Mouse (Mus musculus) liver, adult 2 months (tissue): ENCODE results near the gene Pdzrn3. TPM values are rescaled to one million over a fixed set of nuclear protein-coding genes. Genes with fewer than 3 reads are reported as not detected.
A peak's percentile ranks its signal among the peaks of the same experiment; 100 is the strongest.

Source experiments
- DNase-seq: peaks from one replicate; pipeline ENCODE4 v3.0.0-alpha.2; 2011; ENCODE audit warnings: low read depth, low spot score; ENCODE audit errors: extremely low read depth
- H3K27ac ChIP-seq: fragments of 200-500 bp; replicated peaks from 2 replicates; pipeline ENCODE4 v1.5.1; 2012; ENCODE audit warnings: low read depth, mild to moderate bottlenecking, control low read depth, inconsistent platforms, low read length; ENCODE audit not compliant: insufficient read depth
- H3K27me3 ChIP-seq: fragments of 200-500 bp; 2 replicates; pipeline ENCODE4 v1.6.1; 2012; ENCODE audit warnings: mild to moderate bottlenecking, moderate library complexity, low read length, inconsistent platforms; ENCODE audit not compliant: control insufficient read depth, insufficient read depth
- H3K36me3 ChIP-seq: fragments of 200-500 bp; 2 replicates; pipeline ENCODE4 v1.6.1; 2012; ENCODE audit warnings: low read length, inconsistent platforms; ENCODE audit not compliant: control insufficient read depth, insufficient read depth
- H3K4me1 ChIP-seq: fragments of 200-500 bp; 2 replicates; pipeline ENCODE4 v1.6.1; 2011; ENCODE audit warnings: low read length; ENCODE audit not compliant: control insufficient read depth, insufficient read depth
- H3K4me3 ChIP-seq: fragments of 200-500 bp; 2 replicates; pipeline ENCODE4 v1.5.1; 2011; ENCODE audit warnings: low read depth, mild to moderate bottlenecking, control low read depth, low read length, moderate library complexity; ENCODE audit not compliant: insufficient read depth
- H3K79me2 ChIP-seq: fragments of 200-500 bp; 2 replicates; pipeline ENCODE4 v1.6.1; 2012; ENCODE audit warnings: inconsistent platforms, mild to moderate bottlenecking, low read length, moderate library complexity; ENCODE audit not compliant: control insufficient read depth, insufficient read depth
- H3K9ac ChIP-seq: fragments of 200-500 bp; 2 replicates; pipeline ENCODE4 v1.6.1; 2012; ENCODE audit warnings: low read depth, mild to moderate bottlenecking, control low read depth, inconsistent platforms, low read length
- CTCF ChIP-seq: fragments of 200-500 bp; IDR thresholded peaks from 2 replicates; pipeline ENCODE4 v1.5.1; 2011; ENCODE audit warnings: low read depth, low read length, control low read depth
- POLR2A ChIP-seq: fragments of 200-500 bp; IDR thresholded peaks from 2 replicates; pipeline ENCODE4 v1.6.1; 2011; ENCODE audit warnings: low read length, control low read depth; ENCODE audit not compliant: insufficient read depth; ENCODE audit errors: extremely low read depth
- WGBS: fragments of 180-500 bp; shearing (Covaris S2); methylation state at CpG from one replicate; pipeline ENCODE4 v1.1.7; 2018; 5-methylcytosine and 5-hydroxymethylcytosine counted together
- polyA plus RNA-seq: library from polyadenylated mRNA; depleted of rRNA; stranded (reverse); fragments of >200 nt; gene quantifications from 2 replicates; pipeline ENCODE4 v1.2.3, GENCODE M21; 2012
- total RNA-seq: library from RNA; depleted of rRNA; stranded (reverse); fragments of >200 nt; gene quantifications from 2 replicates; pipeline ENCODE4 v1.2.3, GENCODE M21; 2014

The Pdzrn3 gene
- total and polyA plus RNA-seq, 2 experiments: 2.9 to 3.2 TPM

- H3K27ac ChIP-seq: no peak overlapping the region
- no peak for DNase-seq
- no peaks in the 10 kb centered on the region for H3K79me2 ChIP-seq
- TF ChIP-seq CTCF (no peak), POLR2A (no peak)
- H3K9ac ChIP-seq: no peak overlapping the region
- no peaks in the 10 kb centered on the region for H3K27me3 ChIP-seq
- 62% methylated on average over 8 of the region's 8 CpGs for WGBS
- H3K36me3 ChIP-seq: no peaks in the 10 kb centered on the region
- no peak overlapping the region for H3K4me3 ChIP-seq
- H3K4me1 ChIP-seq: no peaks in the 10 kb centered on the region
These were observed 178.8 kb downstream of the Pdzrn3 start for GRCm38 (mm10) chr6:101198943-101199298.

- Histone ChIP-seq H3K4me1 (no peaks in the 10 kb centered on the region), H3K27me3 (no peaks in the 10 kb centered on the region), H3K79me2 (no peaks in the 10 kb centered on the region), H3K4me3 (no peak overlapping the region), H3K36me3 (no peaks in the 10 kb centered on the region), H3K27ac (no peak overlapping the region), H3K9ac (no peak overlapping the region)
- DNase-seq: no peak
- 48% methylated on average over 24 of the region's 24 CpGs for WGBS
- TF ChIP-seq POLR2A (no peak), CTCF (no peak)
These were observed 179.3 kb downstream of the Pdzrn3 start for GRCm38 (mm10) chr6:101198284-101198942.

- Histone ChIP-seq H3K27ac (no peak overlapping the region), H3K79me2 (no peaks in the 10 kb centered on the region), H3K4me1 (no peaks in the 10 kb centered on the region), H3K36me3 (no peaks in the 10 kb centered on the region), H3K27me3 (no peaks in the 10 kb centered on the region), H3K9ac (no peak overlapping the region), H3K4me3 (no peak overlapping the region)
- no peak for TF ChIP-seq POLR2A
- TF ChIP-seq CTCF: peak; percentile 70
- 10% methylated on average over 5 of the region's 5 CpGs for WGBS
- peak; percentile 60 for DNase-seq
These were observed 180.1 kb downstream of the Pdzrn3 start for GRCm38 (mm10) chr6:101197642-101198041.

- 67% methylated on average over 5 of the region's 5 CpGs for WGBS
- TF ChIP-seq POLR2A (no peak), CTCF (no peak)
- H3K27ac ChIP-seq: no peak overlapping the region
- H3K36me3 ChIP-seq: no peaks in the 10 kb centered on the region
- no peak overlapping the region for H3K4me3 ChIP-seq
- no peaks in the 10 kb centered on the region for H3K79me2 ChIP-seq
- H3K27me3 ChIP-seq: no peaks in the 10 kb centered on the region
- no peaks in the 10 kb centered on the region for H3K4me1 ChIP-seq
- no peak overlapping the region for H3K9ac ChIP-seq
- no peak for DNase-seq
These were observed 181.8 kb downstream of the Pdzrn3 start for GRCm38 (mm10) chr6:101195891-101196290.

GRCm38 (mm10) chr6:101194386-101194925, 183.2 kb downstream of the Pdzrn3 start:
- WGBS: 33% methylated on average over 8 of the region's 8 CpGs
- TF ChIP-seq POLR2A: no peak
- no peak for TF ChIP-seq CTCF
- H3K36me3 ChIP-seq: no peaks in the 10 kb centered on the region
- no peak for DNase-seq
- H3K4me3 ChIP-seq: no peak overlapping the region
- no peak overlapping the region for H3K27ac ChIP-seq
- H3K4me1 ChIP-seq: no peaks in the 10 kb centered on the region
- H3K27me3 ChIP-seq: no peaks in the 10 kb centered on the region
- no peaks in the 10 kb centered on the region for H3K79me2 ChIP-seq
- H3K9ac ChIP-seq: no peak overlapping the region

GRCm38 (mm10) chr6:101191576-101191975, 186.1 kb downstream of the Pdzrn3 start:
- Histone ChIP-seq H3K27me3 (no peaks in the 10 kb centered on the region), H3K4me3 (no peak overlapping the region), H3K9ac (no peak overlapping the region), H3K36me3 (no peaks in the 10 kb centered on the region), H3K79me2 (no peaks in the 10 kb centered on the region), H3K4me1 (no peaks in the 10 kb centered on the region), H3K27ac (no peak overlapping the region)
- 88% methylated on average over 5 of the region's 5 CpGs for WGBS
- DNase-seq: no peak
- TF ChIP-seq POLR2A (no peak), CTCF (no peak)
